Mouse (Mus musculus): ENCODE data around the gene Nde1.

DNA sequence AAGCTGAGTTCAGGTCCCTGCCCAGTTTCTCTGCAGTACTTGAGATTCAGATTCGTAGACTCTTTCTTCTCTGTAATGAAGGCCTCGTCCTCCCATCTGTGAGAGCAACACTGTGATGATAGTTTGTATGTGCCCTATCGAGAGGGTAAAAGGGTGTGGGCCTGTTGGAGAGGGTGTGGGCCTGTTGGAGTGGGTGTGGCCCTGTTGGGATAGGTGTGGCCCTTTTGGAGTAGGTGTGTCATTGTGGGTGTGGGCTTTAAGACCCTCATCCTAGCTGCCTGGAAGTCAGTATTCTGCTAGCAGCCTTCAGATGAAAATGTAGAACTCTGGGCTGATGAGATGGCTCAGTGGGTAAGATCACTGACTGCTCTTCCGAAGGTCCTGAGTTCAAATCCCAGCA is 3.4 kb downstream of the Nde1 start:
- no peak for TF ChIP-seq CTCF (IDR thresholded peaks at IDR 0.05; ENCODE audit: control insufficient read depth, insufficient read depth, low read length)
- TF ChIP-seq POLR2A (IDR thresholded peaks at IDR 0.05; ENCODE audit: borderline replicate concordance, control insufficient read depth, low read depth, low read length) = no peak

Data from bone marrow, adult 2 months (tissue).